Mouse (Mus musculus) pancreas, adult 10 weeks (tissue): ENCODE measurements around the gene Rps5. TPM values are rescaled to one million over a fixed set of nuclear protein-coding genes. Genes with fewer than 3 reads are reported as not detected.

Experiments
- polyA plus RNA-seq: library from polyadenylated mRNA; stranded (reverse); fragments of 350-450 nt; fragmentation: Illumina TruSeq; extraction: RNeasy Lipid Tissue Mini Kit (QIAGEN cat#74804); gene quantifications from one replicate; pipeline ENCODE4 v1.2.3, GENCODE M21; 2015; ENCODE audit warnings: low read depth, low replicate concordance; ENCODE audit not compliant: insufficient read depth

The Rps5 gene
- 479 TPM for polyA plus RNA-seq

GRCm38 (mm10) chr7:12921705-12922465 is at the start of gene Rps5:
Gene Rps5, plus strand, starts transcription at chr7:12922290.

GRCm38 (mm10) chr7:12880911-12881660 is 41.0 kb upstream of the Rps5 start, which contains the start of gene Zfp128:
Gene Zfp128, plus strand, starts transcription at chr7:12881177.

GRCm38 (mm10) chr7:12897655-12898410 is 24.3 kb upstream of the Rps5 start, which contains the start of gene Zscan22:
Gene Zscan22, plus strand, starts transcription at chr7:12897815.

DNA sequence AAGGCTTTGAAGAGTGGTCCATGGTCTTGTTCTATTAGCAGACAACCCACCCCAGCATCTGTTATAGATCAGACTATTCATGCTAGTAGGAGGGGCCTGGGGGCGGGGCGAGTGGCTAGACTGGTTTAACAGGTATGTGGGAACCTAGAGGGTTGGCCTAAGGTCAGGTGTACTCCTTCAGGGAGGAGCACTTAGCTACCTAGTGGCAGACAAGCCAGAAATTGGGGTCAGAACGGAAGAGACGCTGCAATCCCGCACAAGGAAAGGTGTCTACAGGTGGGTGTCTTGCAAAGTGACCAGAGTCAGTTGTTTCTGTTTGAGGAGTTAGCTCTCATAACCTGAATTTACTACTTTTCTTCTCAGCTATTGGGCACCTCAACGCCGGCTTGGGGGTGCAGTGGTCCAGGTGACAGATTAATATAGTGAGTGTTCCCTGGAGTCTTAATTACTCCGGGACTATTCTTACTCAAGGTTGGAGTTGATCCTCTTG is 5.1 kb downstream of the Rps5 start, which contains the start of gene Rnf225:
Gene Rnf225 (plus strand): TSS at position 226 of the 490 bp plus-strand sequence.

GRCm38 (mm10) chr7:12965678-12966091 is 43.6 kb downstream of the Rps5 start, which contains the start of gene Zfp324:
Gene Zfp324, plus strand, starts transcription at chr7:12965838.

Other genes starting within 250 kb of the Rps5 start
- not detected for gene Vmn2r55, start 237.3 kb upstream of the Rps5 start, polyA plus RNA-seq
- gene Vmn2r56, start 187.3 kb upstream of the Rps5 start, polyA plus RNA-seq: not detected
- gene Zscan18, start 118.7 kb upstream of the Rps5 start, polyA plus RNA-seq: 0.89 TPM
- gene Zfp329, start 103.4 kb upstream of the Rps5 start, polyA plus RNA-seq: 2.6 TPM
- gene Zfp110, start 87.5 kb upstream of the Rps5 start, polyA plus RNA-seq: 5.3 TPM
- gene Zfp128, start 41.1 kb upstream of the Rps5 start, polyA plus RNA-seq: 0.76 TPM
- 2.7 TPM for gene Zscan22, start 24.5 kb upstream of the Rps5 start, polyA plus RNA-seq
- gene Rnf225, start 5.1 kb downstream of the Rps5 start, polyA plus RNA-seq: 0.24 TPM
- 1.9 TPM for gene Zfp324, start 43.5 kb downstream of the Rps5 start, polyA plus RNA-seq
- 3.7 TPM for gene Zfp446, start 55.6 kb downstream of the Rps5 start, polyA plus RNA-seq
- not detected for gene Slc27a5, start 75.9 kb downstream of the Rps5 start, polyA plus RNA-seq
- gene Trim28, start 76.8 kb downstream of the Rps5 start, polyA plus RNA-seq: 77.9 TPM
- 2.9 TPM for gene Zbtb45, start 87.7 kb downstream of the Rps5 start, polyA plus RNA-seq
- gene Chmp2a, start 112.5 kb downstream of the Rps5 start, polyA plus RNA-seq: 58.7 TPM
- gene Ube2m, start 116.0 kb downstream of the Rps5 start, polyA plus RNA-seq: 35.3 TPM
- gene Mzf1, start 132.5 kb downstream of the Rps5 start, polyA plus RNA-seq: 0.46 TPM
- not detected for gene Vmn1r85, start 172.9 kb downstream of the Rps5 start, polyA plus RNA-seq
- gene Vmn1r86, start 197.6 kb downstream of the Rps5 start, polyA plus RNA-seq: not detected
- gene Vmn1r87, start 217.9 kb downstream of the Rps5 start, polyA plus RNA-seq: not detected
- gene Vmn1r88, start 237.3 kb downstream of the Rps5 start, polyA plus RNA-seq: not detected